Mouse (Mus musculus) frontal cortex, postnatal 14 days (tissue): ENCODE data around the gene Cyp4f18.
"Not testable (repeated sequence)": the region's sequence is repeated elsewhere in the genome, so short reads cannot be mapped to it uniquely, and the experiment has no call there.

Experiments
- DNase-seq, 2 experiments: peaks; one replicate each; pipeline ENCODE4 v3.0.0; 2022; ENCODE audit warnings: low spot score in 2 of 2

The Cyp4f18 gene

DNA sequence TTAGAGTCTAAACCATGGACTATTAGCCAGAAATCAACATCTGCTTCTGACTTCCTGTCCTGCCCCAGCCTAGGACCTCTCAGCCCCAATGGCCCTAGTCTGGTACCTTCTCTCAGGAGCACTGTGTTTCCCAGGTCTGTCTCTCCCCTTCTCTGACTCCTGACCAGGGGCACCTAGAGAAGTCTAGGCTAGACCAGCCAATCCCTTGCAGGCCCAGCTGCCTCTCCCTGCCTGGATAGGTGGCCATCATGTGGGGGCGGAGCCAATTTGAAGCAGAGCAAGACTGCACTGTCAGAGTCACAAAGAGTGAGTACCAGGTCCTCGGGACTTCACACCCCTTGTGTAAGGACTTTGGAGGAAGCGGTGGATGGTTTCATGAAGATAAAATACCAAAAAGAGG lies at the start of gene Cyp4f18:
TSS of gene Cyp4f18 (minus strand) at position 154 of the 400 bp plus-strand sequence.
- DNase-seq = no peak

GRCm38 (mm10) chr8:72057643-72058042 lies 48.2 kb upstream of the Cyp4f18 start:
- not testable (repeated sequence) for DNase-seq

DNA sequence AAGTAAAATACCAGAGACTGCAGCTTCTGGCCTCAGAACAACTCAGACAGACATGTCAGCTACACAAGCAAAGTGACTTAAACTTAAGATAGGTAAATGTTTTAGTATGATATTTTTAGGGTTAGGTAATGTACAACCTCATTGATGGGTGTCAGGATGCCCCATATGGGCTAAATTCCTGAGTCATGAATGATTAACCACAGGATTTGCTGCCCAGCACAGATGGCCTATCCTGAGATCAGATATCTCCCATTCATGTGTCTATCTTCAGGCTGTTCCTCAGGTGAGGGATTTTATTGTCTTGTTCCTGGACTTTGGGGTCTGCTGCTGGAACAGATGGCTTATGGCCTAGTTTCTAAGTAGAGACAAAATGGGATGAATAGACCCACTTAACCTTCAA lies 45.2 kb upstream of the Cyp4f18 start:
- DNase-seq = not testable (repeated sequence)

DNA sequence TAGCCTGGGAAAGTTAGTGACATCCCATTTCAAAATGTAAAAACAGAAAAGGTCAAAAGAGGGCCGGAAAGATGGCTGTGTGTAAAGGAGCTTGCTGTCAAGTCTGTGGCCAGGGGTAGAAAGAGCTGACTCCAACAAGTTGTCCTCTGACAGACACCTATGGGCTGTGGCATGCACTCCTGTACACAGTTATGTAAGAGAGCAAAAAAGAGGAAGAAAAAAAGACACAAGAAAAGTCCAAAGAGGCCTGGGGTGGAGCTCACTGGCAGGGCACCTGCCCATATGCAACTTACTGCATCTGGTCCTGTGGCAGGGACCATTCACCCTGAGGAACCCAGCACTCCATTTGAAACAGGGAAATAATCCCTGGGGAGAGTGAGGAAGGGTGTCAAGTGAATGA lies 33.1 kb upstream of the Cyp4f18 start:
- no peak for DNase-seq

DNA sequence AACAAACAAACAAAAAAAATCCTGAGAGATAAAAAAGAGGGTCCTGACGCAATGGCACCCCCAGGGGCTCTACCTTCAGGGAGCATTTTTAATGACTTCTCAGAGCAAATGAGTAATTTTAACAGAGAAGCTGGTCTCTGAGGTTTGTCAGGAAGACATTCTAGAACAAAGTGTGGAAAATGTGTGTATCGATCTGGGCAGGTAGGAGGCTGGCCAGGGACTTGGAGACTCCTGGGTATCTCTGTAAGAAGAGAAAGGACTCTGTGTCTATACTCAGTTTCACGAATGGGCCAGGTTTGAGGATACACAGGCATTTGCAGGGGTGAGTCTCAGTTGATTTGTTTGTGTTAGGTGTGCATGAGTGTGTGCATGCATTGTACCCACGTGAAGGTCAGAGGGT lies 31.5 kb upstream of the Cyp4f18 start, which contains the start of gene Olfr372:
TSS of gene Olfr372 (plus strand) at position 301 of the 400 bp plus-strand sequence.
- DNase-seq = not testable (repeated sequence)

DNA sequence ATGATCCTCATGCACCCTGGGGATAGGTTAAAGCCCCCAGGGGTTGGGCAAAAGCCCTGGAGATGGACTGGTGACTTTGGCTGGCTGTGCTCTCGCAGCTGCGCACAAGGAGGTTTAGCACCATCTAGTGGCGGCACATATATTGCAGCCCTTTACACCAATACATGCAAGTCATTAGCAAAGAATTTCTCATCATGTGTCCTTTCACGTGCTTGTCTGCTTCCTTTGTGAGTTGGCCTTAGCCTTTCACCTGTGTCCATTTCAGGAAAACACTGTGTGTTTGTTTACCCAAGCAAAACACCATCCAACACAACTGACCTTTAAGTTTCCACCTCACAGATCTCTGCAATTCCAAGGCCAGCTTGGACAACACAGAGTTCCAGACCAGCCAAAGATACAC lies 23.5 kb upstream of the Cyp4f18 start:
- peak; percentile 16 to 36 for DNase-seq

- DNase-seq = peak in 1 of 2 experiments; percentile 20
Measured at GRCm38 (mm10) chr8:72024886-72025285, 15.5 kb upstream of the Cyp4f18 start.

DNA sequence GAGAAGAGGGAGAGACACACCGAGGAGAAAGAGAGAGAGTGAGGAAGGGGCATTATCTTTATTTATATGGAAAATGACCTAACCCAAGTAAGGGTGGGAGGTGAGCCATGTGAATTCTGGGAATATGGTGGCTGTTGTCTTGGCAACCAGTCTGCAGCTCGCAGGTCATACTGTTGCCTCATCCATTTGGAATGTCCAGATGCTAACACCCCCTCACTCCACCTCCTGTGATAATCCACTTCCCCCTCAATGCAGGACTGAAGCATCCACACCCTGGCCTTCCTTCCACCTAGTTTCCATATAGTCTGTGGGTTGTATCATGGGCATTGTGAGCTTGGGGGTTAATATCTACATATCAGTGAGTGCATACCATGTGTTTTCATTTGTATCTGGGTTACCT lies 10.4 kb upstream of the Cyp4f18 start:
- DNase-seq = no peak

DNA sequence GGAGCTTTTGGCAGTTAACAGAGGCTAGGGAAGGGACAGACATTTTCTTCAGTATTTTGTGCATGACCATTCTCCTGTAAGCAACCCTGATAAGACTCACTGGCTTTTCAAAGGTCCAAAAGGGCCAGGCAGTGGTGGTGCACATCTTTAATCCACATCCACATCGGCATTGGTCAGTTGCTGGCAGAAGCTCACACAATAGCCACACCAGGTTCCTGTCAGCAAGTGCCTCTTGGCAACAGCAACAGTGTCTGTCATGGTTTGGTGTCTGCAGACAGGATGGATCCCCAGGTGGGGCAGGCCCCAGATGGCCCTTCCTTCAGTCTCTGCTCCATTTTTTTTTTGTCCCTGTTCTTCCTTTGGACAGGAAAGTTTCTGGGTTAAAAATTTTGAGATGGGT lies 9.6 kb upstream of the Cyp4f18 start:
- DNase-seq = not testable (repeated sequence)

DNA sequence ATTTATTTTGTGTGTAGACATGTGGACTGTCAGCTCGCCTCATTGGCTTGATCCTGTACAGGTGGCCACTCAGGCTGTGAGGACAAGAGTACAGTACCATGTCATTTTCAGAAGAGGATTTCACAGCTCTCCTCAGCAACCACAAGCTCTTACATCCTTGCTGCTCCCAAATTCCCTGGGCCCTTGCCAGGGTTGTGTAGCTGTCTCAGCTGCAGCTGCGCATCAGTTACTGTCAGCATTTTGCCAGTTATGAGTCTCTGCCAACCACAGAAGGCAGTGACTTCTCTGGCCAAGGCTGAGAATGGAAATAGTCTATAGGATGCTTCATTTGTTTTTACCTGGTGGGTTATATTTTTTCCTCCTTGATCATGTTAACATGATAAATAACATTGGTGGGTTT lies 8.7 kb upstream of the Cyp4f18 start:
- peak; percentile 9 to 10 for DNase-seq

DNA sequence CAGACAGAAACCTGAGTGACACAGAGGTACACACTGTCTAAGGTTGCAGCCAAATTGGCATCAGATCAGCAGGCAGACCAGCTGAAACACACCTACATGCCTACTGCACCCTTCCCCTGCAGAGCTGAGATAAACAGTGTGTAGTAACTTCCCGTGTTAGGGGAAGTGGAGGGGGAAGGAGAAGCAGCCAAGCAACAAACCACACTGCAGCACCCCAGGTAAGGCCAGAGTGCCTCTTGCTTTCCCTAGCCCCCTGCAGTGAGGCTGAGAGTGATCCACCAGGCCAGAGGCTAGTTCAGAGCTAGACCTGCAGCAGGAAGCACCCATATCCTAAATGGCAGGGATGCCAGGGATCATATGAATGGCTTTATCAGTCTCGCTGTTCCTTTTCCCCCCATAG lies 7.9 kb upstream of the Cyp4f18 start:
- not testable (repeated sequence) for DNase-seq

DNA sequence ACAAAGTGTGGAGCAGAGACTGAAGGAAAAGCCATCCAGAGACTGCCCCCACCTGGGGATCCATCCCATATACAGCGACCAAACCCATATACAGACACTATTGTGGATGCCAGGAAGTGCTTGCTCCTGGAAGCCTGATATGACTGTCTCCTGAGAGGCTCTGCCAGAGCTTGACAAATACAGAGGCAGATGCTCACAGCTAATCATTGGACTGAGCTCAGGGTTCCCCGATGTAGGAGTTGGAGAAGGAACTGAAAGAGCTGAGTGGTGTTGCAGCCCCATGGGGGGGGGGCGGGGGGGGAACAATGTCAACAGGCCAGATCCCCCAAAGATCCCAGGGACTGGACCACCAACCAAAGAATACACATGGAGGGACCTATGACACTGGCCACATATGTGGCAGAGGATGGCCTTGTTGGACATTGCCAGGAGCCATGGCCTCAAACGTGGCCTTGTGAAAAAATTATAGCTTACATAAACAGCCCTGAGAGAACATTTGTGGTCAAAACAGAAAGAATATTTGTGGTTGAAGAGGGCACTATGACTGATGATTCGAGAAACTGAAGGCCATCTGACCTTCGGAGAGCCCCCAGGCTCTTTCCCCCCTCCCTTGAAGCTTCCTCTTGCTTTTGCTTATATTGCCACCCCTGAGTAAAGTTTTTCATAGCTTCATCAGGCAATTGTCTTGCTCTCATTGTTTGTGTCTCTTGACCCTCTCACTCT lies 4.2 kb upstream of the Cyp4f18 start:
- DNase-seq = not testable (repeated sequence)

DNA sequence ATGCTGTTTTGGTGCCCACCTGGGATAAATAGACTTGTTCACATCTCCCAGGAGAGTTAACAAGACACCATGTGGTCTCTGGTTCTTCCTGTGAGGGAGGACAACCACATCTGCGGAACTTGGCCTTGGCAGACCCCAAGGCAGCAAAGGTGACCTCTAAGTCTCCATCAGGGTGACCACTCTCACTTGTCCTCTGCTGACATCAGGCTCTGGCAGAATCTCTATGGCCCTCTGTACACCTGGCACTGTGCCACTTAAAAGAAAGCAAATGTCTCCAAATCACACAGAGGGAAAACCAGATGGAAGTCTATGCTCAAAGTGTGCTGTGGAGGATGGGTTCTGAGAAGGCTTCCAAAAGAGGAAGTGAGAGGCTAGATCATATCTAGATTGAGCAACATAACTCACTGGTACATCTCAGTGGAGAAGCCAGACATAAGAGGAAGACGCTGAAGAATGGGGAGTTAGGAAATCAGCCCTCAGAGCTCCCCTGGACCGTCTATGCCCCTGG lies 1.2 kb downstream of the Cyp4f18 start:
- DNase-seq = no peak

GRCm38 (mm10) chr8:72006763-72007162 lies 2.7 kb downstream of the Cyp4f18 start:
- no peak for DNase-seq

- DNase-seq = no peak
Measured at GRCm38 (mm10) chr8:72005912-72006311, 3.5 kb downstream of the Cyp4f18 start.

GRCm38 (mm10) chr8:72002942-72003341 lies 6.5 kb downstream of the Cyp4f18 start:
- no peak for DNase-seq

GRCm38 (mm10) chr8:72000223-72000622 lies 9.2 kb downstream of the Cyp4f18 start:
- DNase-seq = no peak

GRCm38 (mm10) chr8:71999434-71999833 lies 10.0 kb downstream of the Cyp4f18 start:
- no peak for DNase-seq

- no peak for DNase-seq
Measured at GRCm38 (mm10) chr8:71988867-71989599, 20.4 kb downstream of the Cyp4f18 start.

GRCm38 (mm10) chr8:71988110-71988866 lies 21.1 kb downstream of the Cyp4f18 start:
- peak; percentile 61 to 65 for DNase-seq

GRCm38 (mm10) chr8:71984601-71985000 lies 24.8 kb downstream of the Cyp4f18 start:
- no peak for DNase-seq

GRCm38 (mm10) chr8:71981456-71981855 lies 28.0 kb downstream of the Cyp4f18 start:
- DNase-seq = no peak
